Mouse (Mus musculus) gastrocnemius, postnatal 36 days (tissue): ENCODE measurements around the gene Epc2. TPM values are rescaled to one million over a fixed set of nuclear protein-coding genes. Genes with fewer than 3 reads are reported as not detected.
"Not testable (repeated sequence)": the region's sequence is repeated elsewhere in the genome, so short reads cannot be mapped to it uniquely, and the experiment has no call there.

Source experiments
- DNase-seq, 2 experiments: peaks; one replicate each; pipeline ENCODE4 v3.0.0; 2022
- intact Hi-C: fragments of 180-260 bp; cut with DNase I; formaldehyde crosslinking; loops from one replicate; pipeline ENCODE4 v1.15.1; 2025
- total RNA-seq, 2 experiments: library from RNA; stranded (reverse); gene quantifications; 2 replicates each; pipeline ENCODE4 v1.2.3; 2021

The Epc2 gene
- total RNA-seq, 2 experiments from 2014 or later = 10.2 to 14.0 TPM

DNA sequence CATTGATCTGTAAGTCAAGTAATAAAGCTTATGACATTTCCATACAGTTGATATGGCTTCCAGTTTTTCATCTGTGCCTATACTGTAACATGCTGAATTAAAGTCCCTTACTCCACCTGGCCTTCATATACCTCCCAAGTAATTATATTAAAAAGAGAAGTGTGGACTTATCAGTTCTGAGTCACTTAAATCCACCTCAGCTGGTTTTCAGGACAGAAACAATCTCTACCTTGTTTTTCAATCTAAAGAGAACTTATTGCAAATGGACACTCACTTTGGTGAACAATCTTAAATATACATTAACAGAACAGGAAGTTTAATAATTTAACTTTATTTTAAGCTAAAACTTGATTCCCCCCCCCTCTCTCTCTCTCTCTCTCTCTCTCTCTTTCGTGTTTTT lies 15.8 kb downstream of the Epc2 start:
- DNase-seq = no peak
- intact Hi-C loops = no loop called here

DNA sequence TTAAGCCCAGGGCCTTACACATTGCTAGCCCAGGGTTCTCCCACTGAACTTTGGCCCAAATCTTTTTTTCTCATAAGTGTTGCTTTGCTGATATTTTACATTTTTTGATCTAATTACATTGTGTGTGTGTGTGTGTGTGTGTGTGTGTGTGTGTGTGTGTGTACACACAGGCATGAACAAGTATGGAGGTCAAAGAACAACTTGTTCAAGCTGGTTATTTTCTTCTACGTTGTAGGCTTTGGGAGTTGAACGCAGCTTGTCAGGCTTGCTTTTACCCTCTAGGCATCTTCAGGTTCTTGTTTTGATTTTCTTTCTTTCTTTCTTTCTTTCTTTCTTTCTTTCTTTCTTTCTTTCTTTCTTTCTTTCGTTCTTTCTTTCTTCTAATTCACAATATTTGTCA lies 19.9 kb downstream of the Epc2 start:
- intact Hi-C loops = no loop called here
- no peak for DNase-seq

- no peak for DNase-seq
- intact Hi-C loops = no loop called here
Measured at GRCm38 (mm10) chr2:49471641-49472355, 20.5 kb downstream of the Epc2 start.

DNA sequence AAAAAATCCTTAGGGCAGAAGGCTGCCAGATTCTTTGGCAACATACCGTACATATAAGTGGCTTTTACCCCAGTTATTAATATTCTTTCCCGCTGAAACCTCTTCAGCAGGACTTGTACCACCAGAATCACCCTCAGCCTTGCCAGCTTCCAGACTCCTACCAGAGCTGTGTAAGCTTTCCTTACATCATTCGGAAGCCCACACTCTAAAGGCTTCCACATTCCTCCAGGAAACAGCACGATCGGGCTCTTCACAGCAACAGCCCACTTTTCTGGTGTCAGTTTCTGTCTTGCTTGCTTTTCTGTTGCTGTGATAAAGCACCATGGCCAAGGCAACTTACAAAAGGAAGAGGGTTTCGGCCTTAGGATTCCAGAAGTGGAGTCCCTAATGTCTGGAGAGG lies 21.2 kb downstream of the Epc2 start:
- DNase-seq = no peak
- intact Hi-C loops = no loop called here

DNA sequence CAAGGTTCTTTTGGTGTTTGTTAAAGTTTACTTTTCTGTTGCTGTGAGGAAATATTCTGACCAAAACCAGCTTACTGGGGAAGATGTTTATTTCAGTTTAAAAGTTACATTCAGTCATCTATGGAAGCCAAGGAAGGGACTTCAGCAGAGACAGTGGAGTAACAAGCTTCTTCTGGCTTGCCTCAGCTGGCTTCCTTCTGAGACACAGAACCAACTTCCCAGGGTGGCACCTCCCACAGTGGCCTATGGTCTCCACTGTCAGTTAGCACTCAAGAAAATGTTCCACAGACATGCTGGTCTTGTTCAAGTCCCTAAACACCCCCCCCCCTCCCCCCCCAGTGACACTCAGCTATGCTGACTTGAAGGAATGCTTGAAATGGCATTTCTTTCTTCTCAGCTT lies 30.9 kb downstream of the Epc2 start:
- intact Hi-C loops = no loop called here
- DNase-seq = no peak

DNA sequence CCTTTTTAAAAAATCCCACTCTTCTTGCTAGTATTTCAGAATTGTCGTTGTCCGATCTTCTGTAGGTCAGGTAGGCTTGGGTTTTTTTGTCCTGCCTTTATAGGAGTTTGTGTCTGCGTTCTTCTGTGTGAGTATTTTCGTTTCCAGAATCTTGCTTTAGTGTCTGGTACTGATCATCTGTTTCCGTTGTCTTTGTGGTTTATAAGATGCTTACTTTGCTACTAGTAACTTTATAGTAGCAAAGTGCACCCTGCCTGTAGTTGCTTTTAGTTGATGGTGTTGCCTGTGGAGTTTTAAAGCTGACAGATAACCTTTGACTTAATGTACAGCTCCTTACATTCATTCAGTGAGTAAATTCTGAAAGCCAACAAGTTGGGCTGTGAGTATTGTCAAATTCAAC lies 32.1 kb downstream of the Epc2 start:
- intact Hi-C loops = no loop called here
- DNase-seq = no peak

DNA sequence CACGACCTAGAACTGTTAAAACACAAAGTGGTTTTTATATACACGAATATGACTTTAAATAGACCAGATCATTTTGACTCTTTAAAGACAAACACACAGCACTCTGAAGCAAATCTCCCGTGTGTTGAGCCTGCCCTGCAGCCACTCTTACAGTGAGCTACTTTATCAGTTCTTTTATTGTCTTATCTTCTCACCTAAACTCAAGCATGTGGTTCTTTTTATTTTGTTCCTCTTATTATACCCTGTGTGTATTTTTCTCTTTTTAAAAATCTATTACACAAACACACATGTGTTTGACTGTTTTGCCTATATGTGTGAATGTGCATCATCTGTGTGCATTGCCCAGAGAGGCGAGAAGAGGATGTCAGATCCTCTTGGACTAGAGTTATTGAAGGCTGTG lies 50.1 kb downstream of the Epc2 start:
- DNase-seq = no peak
- intact Hi-C loops = no loop called here

- peak in 1 of 2 experiments; percentile 14 for DNase-seq
- intact Hi-C loops = no loop called here
Measured at GRCm38 (mm10) chr2:49503596-49503995, 52.3 kb downstream of the Epc2 start.

- DNase-seq, intact Hi-C loops: not testable (repeated sequence)
Measured at GRCm38 (mm10) chr2:49505151-49505550, 53.9 kb downstream of the Epc2 start.

DNA sequence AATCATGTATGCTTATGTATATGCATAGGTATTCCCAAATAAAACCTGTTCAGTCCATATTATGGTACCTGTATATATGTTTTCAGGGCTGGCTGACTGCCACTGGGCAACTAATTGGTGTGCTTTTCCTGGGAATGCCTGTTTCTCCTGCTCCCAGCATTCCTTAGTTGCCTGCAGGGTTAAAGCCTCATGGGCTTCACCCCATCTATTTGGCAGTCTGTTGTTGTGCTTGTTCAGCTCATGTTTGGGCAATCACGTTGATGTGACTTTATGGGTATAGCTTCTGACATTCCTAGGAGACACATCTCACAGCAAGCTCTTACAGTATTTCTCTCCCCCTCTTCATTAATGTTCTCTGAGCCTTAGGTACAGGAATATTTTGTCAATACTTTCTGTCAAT lies 59.5 kb downstream of the Epc2 start:
- no peak for DNase-seq
- intact Hi-C loops = no loop called here

- DNase-seq = peak in 1 of 2 experiments; percentile 6
- intact Hi-C loops = no loop called here
Measured at GRCm38 (mm10) chr2:49516011-49516410, 64.7 kb downstream of the Epc2 start.

GRCm38 (mm10) chr2:49520409-49520808 lies 69.1 kb downstream of the Epc2 start:
- intact Hi-C loops = no loop called here
- DNase-seq = no peak

GRCm38 (mm10) chr2:49520989-49521388 lies 69.7 kb downstream of the Epc2 start:
- intact Hi-C loops = no loop called here
- DNase-seq = no peak

GRCm38 (mm10) chr2:49521564-49521963 lies 70.3 kb downstream of the Epc2 start:
- intact Hi-C loops = no loop called here
- DNase-seq = no peak

- intact Hi-C loops = no loop called here
- no peak for DNase-seq
Measured at GRCm38 (mm10) chr2:49522578-49522977, 71.3 kb downstream of the Epc2 start.

DNA sequence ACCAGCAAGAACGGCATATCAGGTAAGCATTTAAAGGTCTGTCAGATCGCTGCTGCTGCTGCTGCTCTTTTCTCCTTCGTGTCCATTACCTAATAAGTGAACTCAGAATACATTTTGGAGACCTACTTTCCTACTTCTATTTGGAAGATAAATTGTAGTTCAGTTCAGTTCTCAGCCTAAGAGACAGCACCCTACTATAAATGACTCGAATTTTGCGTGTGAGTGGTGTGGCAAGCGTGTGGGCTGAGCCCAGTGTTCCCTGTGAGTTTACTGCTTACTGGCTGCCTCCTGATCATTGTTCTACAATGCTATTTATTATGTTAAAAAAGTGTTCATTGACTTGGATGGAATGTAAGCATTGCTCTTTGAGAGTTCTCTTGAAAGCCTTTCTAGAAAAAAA lies 85.9 kb downstream of the Epc2 start:
- intact Hi-C loops = no loop called here
- DNase-seq = no peak

DNA sequence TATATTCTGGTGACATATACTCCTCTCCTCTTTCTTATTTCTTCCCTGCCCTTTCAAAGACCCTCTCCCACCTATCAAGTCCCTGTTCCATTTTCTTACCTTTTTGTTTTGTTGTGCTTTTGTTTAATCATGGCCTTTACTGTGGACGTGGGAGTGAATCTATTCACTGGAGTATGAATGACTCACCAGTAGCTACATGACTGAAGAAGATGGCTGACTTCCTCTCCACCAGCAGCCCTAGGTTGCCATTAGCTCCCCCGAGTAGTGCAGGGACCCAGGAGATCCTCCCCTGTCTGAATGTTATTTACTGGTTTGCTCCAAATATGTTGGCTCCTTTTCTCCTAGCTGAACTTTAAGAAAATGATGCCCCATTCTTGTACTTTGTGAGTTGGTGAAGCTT lies 86.8 kb downstream of the Epc2 start:
- intact Hi-C loops = no loop called here
- DNase-seq = no peak

- intact Hi-C loops = no loop called here
Measured at GRCm38 (mm10) chr2:49539745-49540144, 88.5 kb downstream of the Epc2 start.

DNA sequence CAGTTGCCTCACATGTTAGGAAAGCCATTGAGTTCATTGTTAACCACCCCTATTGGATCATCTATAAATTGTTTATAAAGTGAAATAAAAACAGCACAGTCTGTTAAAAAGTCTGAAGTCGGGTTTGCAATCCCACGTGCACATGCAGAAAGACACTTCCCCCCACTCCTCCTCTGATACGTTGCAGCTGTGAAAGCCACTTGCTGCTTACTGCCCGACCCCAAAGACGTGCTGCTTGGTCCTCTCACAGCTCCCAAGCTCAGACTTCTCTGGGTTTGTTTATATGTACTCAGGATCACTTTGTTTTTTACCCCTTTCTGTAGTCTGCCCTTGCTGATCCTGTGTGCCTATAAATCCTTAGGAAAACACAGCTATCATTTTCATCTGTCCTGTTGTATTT lies 96.5 kb downstream of the Epc2 start:
- intact Hi-C loops = no loop called here

More at GRCm38 (mm10) chr2:49539745-49540144, 88.5 kb downstream of the Epc2 start:
- no peak for DNase-seq

DNA sequence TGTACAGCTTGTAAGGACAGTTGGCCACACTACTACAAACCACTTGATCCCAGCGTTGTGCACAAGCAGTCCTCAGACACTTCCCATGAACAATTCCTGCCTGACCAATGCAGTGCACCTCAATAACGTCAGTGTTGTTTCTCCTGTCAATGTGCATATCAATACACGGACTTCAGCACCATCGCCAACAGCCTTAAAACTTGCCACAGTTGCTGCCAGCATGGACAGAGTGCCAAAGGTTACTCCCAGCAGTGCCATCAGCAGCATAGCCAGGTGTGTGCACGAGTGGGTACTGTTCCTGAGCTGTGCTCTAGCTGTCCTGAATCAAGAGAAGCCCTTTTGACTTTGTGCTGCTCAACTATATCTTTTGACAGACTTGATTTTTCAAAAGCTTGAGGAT lies 97.2 kb downstream of the Epc2 start:
- intact Hi-C loops = no loop called here

More for the DNA sequence above, 96.5 kb downstream of the Epc2 start:
- DNase-seq = no peak

GRCm38 (mm10) chr2:49553096-49553495 lies 101.8 kb downstream of the Epc2 start:
- intact Hi-C loops = no loop called here

More for the DNA sequence above, 97.2 kb downstream of the Epc2 start:
- DNase-seq = no peak

DNA sequence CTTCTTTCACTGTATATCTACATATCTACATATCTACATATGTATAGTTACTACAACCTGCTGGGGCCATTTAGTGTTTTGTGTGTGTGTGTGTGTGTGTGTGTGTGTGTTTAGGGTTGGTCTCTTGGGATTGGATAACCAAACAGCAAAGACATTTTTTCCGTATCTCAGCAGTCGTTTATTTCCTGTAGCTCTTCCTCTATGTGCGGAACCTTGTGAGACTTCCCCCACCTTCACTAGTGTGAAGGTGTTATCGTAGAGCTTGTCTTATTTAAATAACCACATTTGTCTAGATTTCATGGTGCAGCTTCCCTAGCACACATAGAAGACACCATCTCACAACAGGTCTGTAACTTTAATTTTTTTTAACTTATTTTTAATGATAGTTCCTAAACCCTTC lies 106.1 kb downstream of the Epc2 start:
- no peak for DNase-seq
- intact Hi-C loops = no loop called here

More at GRCm38 (mm10) chr2:49553096-49553495, 101.8 kb downstream of the Epc2 start:
- no peak for DNase-seq

DNA sequence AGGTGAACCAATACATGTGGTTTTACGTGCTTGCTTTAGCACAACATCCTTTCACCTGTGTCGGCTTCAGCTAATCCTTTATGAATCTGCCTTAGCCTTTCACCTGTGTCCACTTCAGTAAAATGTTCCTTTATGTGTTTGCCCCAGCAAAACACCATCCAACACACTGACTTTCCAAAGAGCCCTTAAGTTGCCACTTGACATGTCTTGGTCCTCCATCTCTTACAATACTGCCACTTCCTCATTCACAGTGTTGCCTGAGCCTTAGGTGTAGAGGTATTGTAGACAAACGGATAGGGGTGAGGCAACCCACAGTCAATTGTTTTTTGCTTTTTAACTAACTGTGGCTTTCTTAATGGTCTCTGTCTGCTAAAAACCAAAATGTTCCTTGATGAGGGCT lies 107.1 kb downstream of the Epc2 start:
- no peak for DNase-seq
- intact Hi-C loops = no loop called here
